Mouse (Mus musculus) limb, embryonic 10.5 days (tissue): ENCODE results near the gene Olfr700. TPM values are rescaled to one million over a fixed set of nuclear protein-coding genes. Genes with fewer than 3 reads are reported as not detected.
"Not testable (repeated sequence)": the region's sequence is repeated elsewhere in the genome, so short reads cannot be mapped to it uniquely, and the experiment has no call there.

ENCODE experiments used
- DNase-seq: peaks from one replicate; pipeline ENCODE4 v3.0.0-alpha.2; 2017; ENCODE audit warnings: low spot score
- H3K27ac ChIP-seq: fragments of 300-500 bp; sonication (generic); 2 replicates; pipeline ENCODE4 v1.5.1; 2016; ENCODE audit warnings: mild to moderate bottlenecking
- H3K27me3 ChIP-seq: fragments of 300-500 bp; sonication (generic); 2 replicates; pipeline ENCODE4 v1.6.1; 2016; ENCODE audit warnings: low read depth, mild to moderate bottlenecking; ENCODE audit not compliant: poor library complexity, severe bottlenecking
- H3K36me3 ChIP-seq: fragments of 300-500 bp; sonication (generic); 2 replicates; pipeline ENCODE4 v1.6.1; 2016; ENCODE audit warnings: mild to moderate bottlenecking, moderate library complexity
- H3K4me1 ChIP-seq: fragments of 300-500 bp; sonication (generic); 2 replicates; pipeline ENCODE4 v1.6.1; 2016
- H3K4me3 ChIP-seq: fragments of 300-500 bp; sonication (generic); 2 replicates; pipeline ENCODE4 v1.5.1; 2016; ENCODE audit warnings: mild to moderate bottlenecking, moderate library complexity
- H3K9me3 ChIP-seq: fragments of 300-500 bp; sonication (generic); replicated peaks from 2 replicates; pipeline ENCODE4 v1.6.1; 2016; ENCODE audit warnings: mild to moderate bottlenecking
- WGBS: fragments of 180-500 bp; shearing (Covaris S2); methylation state at CpG from one replicate; pipeline ENCODE4 v1.1.7; 2016; 5-methylcytosine and 5-hydroxymethylcytosine counted together
- polyA plus RNA-seq: library from polyadenylated mRNA; unstranded; fragments of >200 nt; fragmentation: Nextera tagmentation; extraction: Ambion mirVana; gene quantifications from 2 replicates; pipeline ENCODE4 v1.2.1, GENCODE M21; 2016

The Olfr700 gene
- not detected in 2 replicates for polyA plus RNA-seq

GRCm38 (mm10) chr7:106808734-106809133 is at the start of gene Olfr700:
Olfr700 (minus strand) TSS chr7:106808834.
- Histone ChIP-seq H3K4me1 (no peaks in the 10 kb centered on the region), H3K27ac (no peak within 1 kb of the TSS), H3K4me3 (no peak within 1 kb of the TSS), H3K9me3 (no peaks in the 10 kb centered on the region), H3K36me3 (no peaks in the 10 kb centered on the region), H3K27me3 (no peaks in the 10 kb centered on the region)
- no peak for DNase-seq
- 82% methylated on average over 1 of the region's 1 CpGs for WGBS

- H3K4me3 ChIP-seq: no peak within 1 kb of the TSS
These were observed 34.4 kb upstream of the Olfr700 start, which contains the start of gene Olfr703 for GRCm38 (mm10) chr7:106843060-106843459. Olfr703 (plus strand) TSS chr7:106843360.

DNA sequence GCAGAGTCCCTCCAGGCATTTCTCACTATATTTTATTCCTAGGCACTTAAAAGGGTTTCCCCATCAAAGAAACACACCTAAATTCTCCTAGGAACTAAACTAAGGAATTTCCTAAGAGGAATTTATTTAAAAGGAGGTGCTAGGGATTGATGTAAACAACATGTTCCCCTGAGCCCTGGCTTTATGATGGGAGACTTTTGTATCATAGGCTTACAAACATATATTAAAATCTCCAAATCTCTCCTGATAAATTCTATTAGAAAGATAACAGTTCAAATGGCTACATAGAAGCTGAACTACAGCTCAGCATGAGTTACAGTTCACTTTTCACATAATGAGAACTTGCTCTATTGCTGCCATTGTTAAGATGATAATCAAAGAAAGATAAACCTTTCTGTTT is 25.2 kb upstream of the Olfr700 start, which contains the start of gene Olfr702:
TSS of gene Olfr702 (minus strand) at position 101 of the 400 bp plus-strand sequence.
- Histone ChIP-seq H3K36me3 (no peaks in the 10 kb centered on the region), H3K4me1 (no peaks in the 10 kb centered on the region), H3K27ac (no peak within 1 kb of the TSS), H3K27me3 (no peaks in the 10 kb centered on the region), H3K9me3 (no peaks in the 10 kb centered on the region), H3K4me3 (no peak within 1 kb of the TSS)
- no peak for DNase-seq

More at GRCm38 (mm10) chr7:106843060-106843459, 34.4 kb upstream of the Olfr700 start, which contains the start of gene Olfr703:
- no peak for DNase-seq
- Histone ChIP-seq H3K36me3 (no peaks in the 10 kb centered on the region), H3K9me3 (no peaks in the 10 kb centered on the region), H3K27ac (no peak within 1 kb of the TSS), H3K27me3 (no peaks in the 10 kb centered on the region), H3K4me1 (no peaks in the 10 kb centered on the region)
- 78% methylated on average over 2 of the region's 2 CpGs for WGBS

GRCm38 (mm10) chr7:106818414-106818813 is 9.8 kb upstream of the Olfr700 start:
- H3K4me3 ChIP-seq: no peak overlapping the region
- no peaks in the 10 kb centered on the region for H3K36me3 ChIP-seq
- H3K27me3 ChIP-seq: no peaks in the 10 kb centered on the region
- H3K4me1 ChIP-seq: no peaks in the 10 kb centered on the region
- no peak overlapping the region for H3K27ac ChIP-seq
- no peaks in the 10 kb centered on the region for H3K9me3 ChIP-seq
- no peak for DNase-seq

GRCm38 (mm10) chr7:106815775-106816174 is 7.1 kb upstream of the Olfr700 start:
- Histone ChIP-seq H3K4me3 (no peak overlapping the region), H3K27me3 (no peaks in the 10 kb centered on the region), H3K27ac (no peak overlapping the region), H3K9me3 (no peaks in the 10 kb centered on the region), H3K36me3 (no peaks in the 10 kb centered on the region), H3K4me1 (no peaks in the 10 kb centered on the region)
- DNase-seq: no peak
- 64% methylated on average over 2 of the region's 2 CpGs for WGBS

- H3K4me1 ChIP-seq: no peaks in the 10 kb centered on the region
- H3K4me3 ChIP-seq: no peak within 1 kb of the TSS
- DNase-seq: no peak
- no peaks in the 10 kb centered on the region for H3K9me3 ChIP-seq
- H3K27ac ChIP-seq: no peak within 1 kb of the TSS
- no peaks in the 10 kb centered on the region for H3K36me3 ChIP-seq
- 79% methylated on average over 2 of the region's 2 CpGs for whole genome bisulfite sequencing
- H3K27me3 ChIP-seq: no peaks in the 10 kb centered on the region
These were observed 5.2 kb upstream of the Olfr700 start, which contains the start of gene Olfr701 for GRCm38 (mm10) chr7:106813829-106814228. Olfr701 (plus strand) TSS chr7:106814129.

GRCm38 (mm10) chr7:106793098-106793497 is 15.5 kb downstream of the Olfr700 start, which contains the start of gene Olfr699:
Olfr699 (minus strand) TSS chr7:106793198.
- Histone ChIP-seq H3K27ac (no peak within 1 kb of the TSS), H3K4me3 (no peak within 1 kb of the TSS), H3K9me3 (no peaks in the 10 kb centered on the region), H3K4me1 (no peaks in the 10 kb centered on the region), H3K36me3 (no peaks in the 10 kb centered on the region), H3K27me3 (no peaks in the 10 kb centered on the region)
- DNase-seq: no peak
- 93% methylated on average over 1 of the region's 1 CpGs for WGBS

DNA sequence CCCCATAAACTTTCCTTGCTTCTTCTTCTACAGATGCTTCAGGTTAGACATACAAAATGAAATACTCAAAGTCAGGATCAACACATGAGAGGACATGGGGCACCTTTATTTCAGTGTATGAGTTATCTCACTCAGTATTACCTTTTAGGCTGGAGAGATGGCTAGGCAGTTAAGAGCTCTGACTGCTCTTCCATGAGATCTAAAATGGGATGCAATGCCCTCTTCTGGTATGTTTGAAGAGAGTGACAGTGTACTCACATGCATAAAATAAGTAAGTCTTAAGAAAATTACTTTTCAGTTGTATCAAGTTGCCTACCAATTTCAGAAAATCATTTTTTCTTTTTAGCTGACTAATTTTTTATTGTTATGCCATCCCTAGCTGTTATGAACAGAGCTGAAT is 20.3 kb downstream of the Olfr700 start:
- H3K4me1 ChIP-seq: no peaks in the 10 kb centered on the region
- H3K27me3 ChIP-seq: no peaks in the 10 kb centered on the region
- no peaks in the 10 kb centered on the region for H3K36me3 ChIP-seq
- no peak overlapping the region for H3K4me3 ChIP-seq
- H3K9me3 ChIP-seq: no peaks in the 10 kb centered on the region
- no peak overlapping the region for H3K27ac ChIP-seq
- no peak for DNase-seq

- H3K36me3 ChIP-seq, H3K9me3 ChIP-seq, H3K27me3 ChIP-seq, H3K27ac ChIP-seq, H3K4me3 ChIP-seq, DNase-seq, H3K4me1 ChIP-seq: not testable (repeated sequence)
- 94% methylated on average over 2 of the region's 2 CpGs for WGBS
These were observed 47.6 kb downstream of the Olfr700 start for GRCm38 (mm10) chr7:106761008-106761407.

DNA sequence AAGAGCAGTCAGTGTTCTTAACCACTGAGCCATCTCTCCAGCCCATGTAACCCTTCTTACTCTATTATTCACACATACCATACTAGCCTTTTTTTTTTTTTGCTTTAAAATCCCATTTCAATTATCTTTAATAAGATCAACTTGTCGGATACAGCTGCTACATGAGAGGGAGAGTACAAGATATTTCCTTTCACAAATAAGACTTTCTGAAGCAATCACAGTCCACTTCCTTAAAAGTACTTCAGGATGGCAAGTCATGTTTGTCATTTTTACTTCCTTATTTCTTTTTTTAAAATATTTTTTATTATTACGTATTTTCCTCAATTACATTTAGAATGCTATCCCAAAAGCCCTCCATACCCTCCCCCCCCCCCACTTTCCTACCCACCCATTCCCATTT is 49.8 kb downstream of the Olfr700 start:
- Histone ChIP-seq H3K36me3 (no peaks in the 10 kb centered on the region), H3K4me1 (no peaks in the 10 kb centered on the region), H3K4me3 (no peak overlapping the region), H3K27me3 (no peaks in the 10 kb centered on the region), H3K9me3 (no peaks in the 10 kb centered on the region), H3K27ac (no peak overlapping the region)
- 96% methylated on average over 2 of the region's 2 CpGs for WGBS
- DNase-seq: no peak

Other genes starting within 250 kb of the Olfr700 start
- not detected in 2 replicates for gene Olfr693, start 128.2 kb downstream of the Olfr700 start, polyA plus RNA-seq
- not detected in 2 replicates for gene Olfr694, start 117.0 kb downstream of the Olfr700 start, polyA plus RNA-seq
- not detected in 2 replicates for gene Olfr695, start 92.4 kb downstream of the Olfr700 start, polyA plus RNA-seq
- gene Olfr697, start 66.4 kb downstream of the Olfr700 start, polyA plus RNA-seq: not detected in 2 replicates
- not detected in 2 replicates for gene Olfr698, start 53.4 kb downstream of the Olfr700 start, polyA plus RNA-seq
- gene Olfr699, start 15.6 kb downstream of the Olfr700 start, polyA plus RNA-seq: not detected in 2 replicates
- gene Olfr701, start 5.3 kb upstream of the Olfr700 start, polyA plus RNA-seq: not detected in 2 replicates
- gene Olfr702, start 25.1 kb upstream of the Olfr700 start, polyA plus RNA-seq: not detected in 2 replicates
- gene Olfr703, start 34.5 kb upstream of the Olfr700 start, polyA plus RNA-seq: not detected in 2 replicates
- not detected in 2 replicates for gene Olfr704, start 54.4 kb upstream of the Olfr700 start, polyA plus RNA-seq
- not detected in 2 replicates for gene Olfr705, start 68.1 kb upstream of the Olfr700 start, polyA plus RNA-seq
- gene Olfr706, start 79.3 kb upstream of the Olfr700 start, polyA plus RNA-seq: not detected in 2 replicates
- not detected in 2 replicates for gene Olfr707, start 92.4 kb upstream of the Olfr700 start, polyA plus RNA-seq
- gene Olfr1532-ps1, start 99.2 kb upstream of the Olfr700 start, polyA plus RNA-seq: not detected in 2 replicates
- gene Olfr709-ps1, start 123.4 kb upstream of the Olfr700 start, polyA plus RNA-seq: not detected in 2 replicates
- not detected in 2 replicates for gene Olfr710, start 139.5 kb upstream of the Olfr700 start, polyA plus RNA-seq
- gene Olfr6, start 155.1 kb upstream of the Olfr700 start, polyA plus RNA-seq: not detected in 2 replicates
- gene Olfr711, start 166.6 kb upstream of the Olfr700 start, polyA plus RNA-seq: not detected in 2 replicates
- not detected in 2 replicates for gene Olfr2, start 197.2 kb upstream of the Olfr700 start, polyA plus RNA-seq
- gene Olfr713, start 222.3 kb upstream of the Olfr700 start, polyA plus RNA-seq: not detected in 2 replicates